Mouse (Mus musculus): ENCODE results near the gene Pdk3. TPM values are rescaled to one million over a fixed set of nuclear protein-coding genes. Genes with fewer than 3 reads are reported as not detected.

Pdk3 gene
- total RNA-seq (2022): 1 to 10 TPM in 2 of 4 experiments, under 1 TPM in 2; 0.75 to 1.3 (median 0.97) TPM

DNA sequence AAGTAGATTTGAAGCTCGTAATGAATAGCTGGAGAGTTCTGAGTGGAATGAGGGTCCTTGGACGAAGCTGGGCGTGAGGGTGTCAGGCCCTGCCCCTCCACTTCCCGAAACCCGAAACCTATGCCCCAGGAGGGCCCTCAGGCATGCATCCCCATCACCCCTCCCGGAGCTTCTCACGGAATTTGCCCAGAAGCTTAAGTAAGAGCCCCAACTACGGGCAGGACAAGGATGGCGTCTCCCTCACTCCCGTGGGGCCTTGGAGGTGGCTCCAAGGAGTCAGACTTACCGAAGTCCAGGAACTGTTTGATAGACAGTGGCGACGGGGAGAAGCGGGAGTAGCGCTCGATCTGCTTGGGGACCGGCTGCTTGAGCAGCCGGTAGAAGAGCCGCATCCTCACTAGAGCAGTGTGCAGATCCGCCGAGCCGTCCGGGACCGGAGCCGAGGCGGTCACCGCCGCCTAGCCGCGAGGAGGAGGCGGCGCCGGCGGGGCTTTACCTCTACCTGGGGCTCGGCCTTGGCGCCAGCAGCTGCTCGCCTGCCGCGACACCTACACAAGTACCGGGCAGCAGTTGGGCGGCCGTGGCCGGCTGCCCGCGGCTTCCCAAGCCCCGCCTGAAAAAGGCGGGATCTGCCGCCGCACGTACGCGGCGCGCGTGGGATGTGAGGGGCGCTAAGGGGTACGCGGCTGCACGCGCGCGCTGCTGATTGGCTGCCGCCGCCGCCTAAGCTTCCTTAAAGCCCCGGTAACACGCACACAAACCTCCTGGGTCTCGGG lies at the start of gene Pdk3:
Gene Pdk3, minus strand, starts transcription at position 641 of the 776 bp plus-strand sequence.
- peak; percentile 10 to 39 for DNase-seq (ENCODE audit: low spot score in 2 of 2)

DNA sequence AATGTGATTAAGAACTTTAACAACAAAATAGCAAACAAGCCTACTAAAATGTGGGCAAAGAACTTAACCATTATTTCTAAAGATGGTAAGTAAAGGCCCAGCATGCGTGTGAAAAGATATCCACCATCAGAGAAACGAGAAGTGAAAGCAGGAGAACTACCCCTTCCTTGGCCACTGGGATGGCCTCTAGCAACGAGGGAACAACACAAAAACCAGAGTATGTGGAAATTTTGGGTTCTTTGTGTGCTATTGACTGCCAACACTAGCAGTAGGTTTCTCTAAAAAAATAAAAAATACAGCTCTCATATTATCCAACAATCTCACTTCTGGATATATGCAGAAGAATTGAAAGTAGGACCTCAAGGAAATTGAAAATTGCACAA lies 45.6 kb upstream of the Pdk3 start:
- DNase-seq (ENCODE audit: low spot score in 2 of 2): no peak

DNA sequence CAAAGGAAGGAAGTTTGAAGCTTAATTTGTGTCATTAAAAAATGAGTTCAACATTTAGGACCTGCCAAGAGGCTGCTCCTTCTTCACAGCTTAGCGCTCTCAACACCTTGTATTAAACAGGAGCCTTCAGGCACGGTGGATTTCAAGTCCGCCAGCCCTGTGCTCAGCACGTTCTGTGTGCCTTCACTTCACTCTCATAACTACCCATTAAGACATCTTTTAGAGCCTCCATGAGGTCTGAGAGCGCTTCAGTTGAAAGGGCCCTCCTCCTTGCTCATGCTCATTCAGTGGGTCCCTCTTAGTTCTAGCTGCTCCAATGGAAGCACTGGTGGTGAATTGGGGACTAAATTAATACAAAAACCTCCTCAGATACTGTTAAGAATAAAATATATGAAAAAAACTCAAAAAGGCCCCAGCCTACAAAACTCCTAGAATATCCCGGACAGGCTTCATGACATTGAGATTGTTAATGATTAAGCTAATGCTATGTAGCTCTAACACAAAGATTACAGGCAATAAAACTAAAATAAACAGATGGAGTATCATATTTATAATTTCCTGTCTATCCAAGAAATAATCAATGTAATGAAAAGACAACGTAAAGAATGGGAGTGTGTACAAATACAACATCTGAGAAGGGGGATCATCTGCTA lies 45.1 kb upstream of the Pdk3 start:
- DNase-seq (ENCODE audit: low spot score in 2 of 2): no peak

DNA sequence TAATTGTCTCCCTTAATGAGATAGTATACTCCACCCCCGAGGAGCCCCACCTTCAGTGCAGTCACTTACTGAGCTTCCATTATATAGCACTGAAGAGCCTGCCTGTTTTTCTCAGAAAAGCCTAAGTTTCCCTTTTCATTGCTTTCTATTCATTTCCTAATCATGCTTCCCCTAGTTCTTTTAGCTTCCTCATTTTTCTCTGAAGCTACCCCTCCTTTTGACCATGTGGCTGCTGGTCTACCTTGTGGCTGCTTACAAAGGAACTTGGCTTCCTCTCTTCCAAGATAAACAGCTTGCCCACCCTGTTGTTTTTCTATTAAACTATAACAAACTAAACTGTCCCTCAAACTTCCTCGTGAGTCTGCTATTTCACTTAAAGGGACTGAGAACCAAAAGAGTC lies 31.4 kb upstream of the Pdk3 start:
- no peak for DNase-seq (ENCODE audit: low spot score in 2 of 2)

DNA sequence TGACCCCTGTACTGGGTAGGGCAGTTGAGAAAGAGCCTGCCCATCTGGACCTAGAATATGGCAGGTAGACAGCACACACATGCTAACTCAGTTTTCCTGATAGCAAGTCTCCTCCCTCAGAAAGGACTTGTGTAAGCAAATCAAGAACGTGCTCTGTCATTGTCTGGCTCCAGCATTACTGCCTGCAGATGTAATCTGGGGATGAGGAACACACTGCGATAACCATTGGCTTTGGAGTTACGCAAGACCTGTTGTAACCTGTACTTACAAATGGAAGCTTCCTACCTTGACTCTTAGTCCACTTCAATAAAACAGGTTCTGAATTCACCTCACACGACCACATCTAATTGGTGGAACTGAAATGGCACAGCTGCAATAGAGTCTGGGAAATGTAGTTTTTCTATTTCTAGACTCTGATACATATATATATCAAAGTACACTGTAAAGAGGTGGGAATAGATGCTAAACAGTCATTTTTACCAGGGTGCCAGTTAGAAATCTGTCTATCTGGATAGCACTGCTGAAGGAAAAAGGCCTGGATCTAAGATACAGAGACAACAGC lies 30.6 kb upstream of the Pdk3 start:
- DNase-seq (ENCODE audit: low spot score in 2 of 2): no peak

DNA sequence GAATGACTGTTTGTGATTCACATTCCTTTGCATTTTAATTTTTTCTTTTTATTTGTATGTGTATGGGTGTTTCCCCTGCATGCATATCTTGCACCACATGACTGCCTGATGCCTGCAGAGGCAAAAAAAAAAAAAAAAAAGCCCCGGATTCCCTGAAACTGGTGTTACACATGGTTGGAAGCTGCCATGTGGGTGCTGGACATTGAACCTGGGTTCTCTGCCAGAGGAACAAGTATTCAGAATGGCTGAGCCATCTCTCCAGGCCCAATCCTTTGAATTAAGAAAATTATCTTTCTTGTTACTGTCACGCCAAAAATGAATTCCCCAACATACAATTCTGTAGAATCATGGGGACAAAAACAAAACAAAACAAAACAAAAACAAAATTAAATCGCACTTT lies 25.8 kb upstream of the Pdk3 start:
- no peak for DNase-seq (ENCODE audit: low spot score in 2 of 2)

DNA sequence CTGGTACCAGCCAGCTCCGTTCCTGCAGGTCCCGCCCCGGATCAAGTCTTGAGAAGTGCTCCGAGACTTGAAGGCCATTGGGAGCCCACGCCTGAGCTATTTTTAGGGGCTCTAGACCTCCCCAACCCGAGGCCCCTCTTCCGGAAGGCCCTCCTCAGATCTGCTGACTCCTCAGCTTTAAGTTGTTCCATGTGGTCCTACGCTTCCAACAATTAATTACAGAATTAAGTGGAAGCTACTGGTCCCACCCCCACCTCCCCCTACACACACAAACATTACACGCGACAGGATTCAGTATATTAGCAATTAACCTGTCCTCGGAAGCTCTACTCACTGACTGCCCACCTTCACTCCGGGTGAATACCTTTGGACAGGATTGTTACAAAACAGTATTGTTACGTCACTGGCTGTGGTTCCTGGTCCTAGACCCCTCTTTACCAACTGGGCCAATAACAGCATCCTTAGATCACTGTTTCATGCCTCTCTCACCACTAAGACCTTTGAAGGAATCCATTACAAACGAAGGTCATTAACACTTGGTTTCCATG lies 410 bp upstream of the Pdk3 start:
- DNase-seq (ENCODE audit: low spot score in 2 of 2): no peak

DNA sequence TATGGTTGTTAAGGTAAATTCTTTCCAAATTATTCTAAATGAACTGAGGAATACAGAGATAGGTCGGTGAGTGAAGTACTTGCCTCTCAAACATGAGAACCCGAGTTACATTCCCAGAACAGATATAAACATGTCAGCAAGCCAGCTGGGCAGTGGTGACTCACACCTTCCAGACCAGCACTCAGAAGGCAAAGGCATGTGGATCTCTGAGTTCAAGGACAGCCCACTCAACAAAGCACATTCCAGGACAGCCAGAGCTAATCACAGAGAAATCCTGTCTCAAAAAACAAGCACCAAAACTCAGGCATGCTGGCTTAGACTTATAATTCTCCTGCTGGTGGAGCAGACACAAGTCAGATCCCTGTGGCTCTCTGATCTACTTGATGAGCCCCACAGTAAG lies 6.2 kb downstream of the Pdk3 start:
- no peak for DNase-seq (ENCODE audit: low spot score in 2 of 2)

DNA sequence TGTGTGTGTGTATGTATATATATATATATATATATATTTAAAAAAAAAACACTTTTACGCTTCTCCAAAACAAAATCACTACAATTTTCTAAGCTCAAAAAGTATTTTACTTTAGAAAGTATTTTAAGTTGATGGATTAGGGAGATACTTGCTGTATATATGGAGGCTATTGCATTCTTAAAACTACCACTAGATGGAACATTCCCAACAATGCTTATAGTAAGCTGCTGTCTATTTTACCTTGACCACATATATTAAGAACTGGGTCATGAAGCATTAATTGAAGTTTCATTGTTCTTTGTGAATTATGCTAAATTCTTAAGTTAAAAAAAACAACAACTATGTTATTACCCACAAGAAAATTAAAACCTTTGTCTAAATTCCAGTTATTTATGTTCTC lies 24.0 kb downstream of the Pdk3 start:
- DNase-seq (ENCODE audit: low spot score in 2 of 2): no peak

DNA sequence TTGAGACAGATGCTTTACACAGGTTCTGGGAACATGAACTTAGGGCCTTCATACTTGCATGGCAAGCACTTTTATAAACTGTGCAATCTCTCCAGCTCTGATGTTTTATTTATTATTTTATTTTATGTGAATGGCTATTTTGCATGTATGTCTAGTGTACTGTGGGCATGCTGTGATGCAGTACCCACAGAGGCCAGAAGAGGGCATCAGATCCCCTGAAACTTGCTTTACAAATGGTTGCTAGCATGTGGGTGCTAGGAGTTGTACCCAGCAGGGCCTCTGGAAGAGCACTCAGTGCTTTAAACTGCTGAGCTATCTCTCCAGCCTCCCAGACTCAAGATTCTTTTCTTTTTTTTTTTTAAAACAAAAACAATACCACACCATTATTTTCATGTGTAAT lies 38.8 kb downstream of the Pdk3 start:
- peak in 1 of 2 experiments; percentile 4 for DNase-seq (ENCODE audit: low spot score in 2 of 2)

DNA sequence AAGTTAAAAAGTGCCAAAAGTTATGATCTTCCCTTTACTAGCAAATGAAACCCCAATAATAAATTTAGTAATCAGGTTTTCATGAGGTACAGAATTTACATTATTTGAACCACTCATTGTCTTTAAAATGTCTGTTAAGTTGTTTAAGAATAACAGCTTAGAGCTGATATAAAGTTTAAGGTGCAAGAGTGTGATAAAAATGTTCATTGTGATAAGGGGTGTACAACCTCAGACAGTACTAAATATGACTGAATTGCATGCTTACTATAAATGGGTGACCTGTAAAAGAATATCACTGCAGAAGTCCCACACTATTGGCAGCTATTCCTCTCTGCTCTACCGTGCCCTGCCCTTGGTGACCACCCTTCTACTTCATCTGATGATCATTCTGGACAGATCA lies 42.4 kb downstream of the Pdk3 start:
- DNase-seq (ENCODE audit: low spot score in 2 of 2): no peak

DNA sequence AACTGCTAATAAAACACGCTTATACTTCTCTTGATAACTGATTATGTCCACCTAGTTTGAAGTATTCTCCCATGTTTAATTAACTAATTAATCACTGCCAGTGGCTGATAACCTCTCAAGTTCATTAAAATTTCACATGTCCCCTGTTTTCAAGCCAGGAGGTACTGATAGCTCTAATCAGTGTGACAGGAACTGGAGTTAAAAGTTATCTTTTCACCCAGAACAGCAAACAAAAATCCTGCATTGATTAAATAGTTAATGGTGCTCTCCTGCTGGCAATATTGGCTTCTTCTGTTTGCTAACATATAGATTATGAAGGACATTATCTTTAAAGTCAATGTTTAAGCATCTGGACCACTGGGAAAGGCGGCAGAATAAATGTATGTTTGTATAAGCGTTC lies 71.2 kb downstream of the Pdk3 start:
- DNase-seq (ENCODE audit: low spot score in 2 of 2): no peak

DNA sequence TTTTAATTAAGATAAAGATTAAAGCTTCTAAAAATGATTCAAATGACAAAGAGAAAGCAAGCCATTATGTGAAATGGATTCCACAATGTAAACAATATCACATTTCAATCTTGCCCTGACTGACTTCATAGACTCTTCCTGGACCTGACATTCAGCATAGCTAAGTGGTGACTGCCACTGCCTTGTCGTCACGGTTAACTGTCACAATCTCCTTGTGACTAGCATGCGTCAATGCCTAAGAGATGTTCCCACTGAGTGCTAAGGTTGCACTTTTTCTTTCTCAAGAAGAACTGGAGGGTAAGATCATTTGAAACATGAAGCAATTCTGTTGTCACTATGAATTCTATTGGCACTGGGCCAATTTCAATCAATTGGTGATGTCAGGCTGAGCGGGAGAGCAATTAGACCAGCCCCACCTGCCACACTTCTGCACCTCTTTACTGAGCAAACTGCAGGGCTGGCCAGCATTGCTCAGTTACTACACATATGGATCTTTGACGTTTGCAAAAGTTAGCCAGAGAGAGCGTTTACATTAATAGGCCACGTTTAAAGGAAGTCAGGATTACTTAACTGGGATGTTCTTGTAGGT lies 75.0 kb downstream of the Pdk3 start:
- no peak for DNase-seq (ENCODE audit: low spot score in 2 of 2)

DNA sequence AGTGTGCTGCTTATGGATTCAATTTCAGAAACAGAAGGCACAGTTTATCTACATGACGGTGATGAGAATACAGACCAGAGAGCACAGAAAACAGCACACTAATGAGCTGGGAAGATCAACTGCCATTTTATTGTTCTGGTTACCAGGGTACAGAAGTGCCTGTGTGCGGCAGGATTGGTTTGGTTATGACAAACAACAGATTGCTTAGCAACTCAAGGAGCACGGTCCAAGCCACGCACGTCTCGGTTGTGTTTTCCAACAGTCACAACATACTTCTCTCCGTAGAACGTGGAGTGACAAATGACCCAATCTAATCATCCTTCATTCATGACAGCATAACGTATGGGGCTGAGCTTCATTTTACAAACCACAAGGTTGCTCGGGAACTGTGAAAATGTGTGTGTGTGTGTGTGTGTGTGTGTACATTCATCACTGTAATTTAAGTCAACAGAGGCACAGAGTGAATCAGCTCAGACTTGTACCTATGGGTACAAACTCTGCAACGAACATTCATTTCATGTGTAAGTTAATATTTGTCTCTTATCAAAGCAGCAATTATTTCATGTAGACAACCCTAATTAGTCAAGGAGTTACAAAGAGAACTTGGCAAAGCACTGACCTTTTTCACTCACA lies 76.7 kb downstream of the Pdk3 start:
- no peak for DNase-seq (ENCODE audit: low spot score in 2 of 2)

DNA sequence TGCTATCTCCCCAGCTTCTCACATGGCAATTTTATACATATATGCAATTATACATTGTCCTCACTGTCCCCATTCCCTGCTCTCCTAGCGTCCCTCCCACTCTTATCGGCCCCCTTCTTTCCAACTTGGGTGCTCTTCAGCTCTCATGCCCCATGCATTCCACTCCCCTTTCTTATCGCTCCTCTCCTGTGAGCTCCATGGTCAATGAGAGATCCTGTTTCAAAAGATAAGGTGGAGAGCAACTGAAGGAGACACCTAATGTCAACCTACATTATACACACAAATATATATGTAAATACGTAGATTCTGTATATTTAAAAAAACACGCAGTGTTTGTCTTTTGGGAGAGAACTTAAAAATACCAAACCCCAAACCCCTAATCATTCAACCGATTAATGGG lies 81.4 kb downstream of the Pdk3 start:
- no peak for DNase-seq (ENCODE audit: low spot score in 2 of 2)

DNA sequence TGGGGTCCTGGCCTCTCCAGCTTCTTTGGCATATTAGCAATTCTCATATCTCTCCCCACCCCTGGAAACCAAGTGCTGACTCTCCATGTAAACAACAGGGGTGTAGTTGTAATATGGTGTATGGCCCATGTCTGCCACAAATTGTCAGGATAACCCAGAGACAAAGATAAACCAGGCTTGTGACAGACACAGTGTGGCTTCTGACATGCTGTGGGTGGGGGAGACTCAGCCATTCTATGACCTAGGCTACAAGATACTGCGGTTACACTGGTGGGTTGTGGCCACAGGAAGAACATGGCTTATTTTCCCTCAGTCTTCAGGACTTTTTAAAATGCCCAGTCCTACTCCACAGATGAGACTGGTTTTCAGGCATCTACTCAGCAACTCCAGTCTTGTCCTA lies 82.8 kb downstream of the Pdk3 start:
- DNase-seq (ENCODE audit: low spot score in 2 of 2): no peak

DNA sequence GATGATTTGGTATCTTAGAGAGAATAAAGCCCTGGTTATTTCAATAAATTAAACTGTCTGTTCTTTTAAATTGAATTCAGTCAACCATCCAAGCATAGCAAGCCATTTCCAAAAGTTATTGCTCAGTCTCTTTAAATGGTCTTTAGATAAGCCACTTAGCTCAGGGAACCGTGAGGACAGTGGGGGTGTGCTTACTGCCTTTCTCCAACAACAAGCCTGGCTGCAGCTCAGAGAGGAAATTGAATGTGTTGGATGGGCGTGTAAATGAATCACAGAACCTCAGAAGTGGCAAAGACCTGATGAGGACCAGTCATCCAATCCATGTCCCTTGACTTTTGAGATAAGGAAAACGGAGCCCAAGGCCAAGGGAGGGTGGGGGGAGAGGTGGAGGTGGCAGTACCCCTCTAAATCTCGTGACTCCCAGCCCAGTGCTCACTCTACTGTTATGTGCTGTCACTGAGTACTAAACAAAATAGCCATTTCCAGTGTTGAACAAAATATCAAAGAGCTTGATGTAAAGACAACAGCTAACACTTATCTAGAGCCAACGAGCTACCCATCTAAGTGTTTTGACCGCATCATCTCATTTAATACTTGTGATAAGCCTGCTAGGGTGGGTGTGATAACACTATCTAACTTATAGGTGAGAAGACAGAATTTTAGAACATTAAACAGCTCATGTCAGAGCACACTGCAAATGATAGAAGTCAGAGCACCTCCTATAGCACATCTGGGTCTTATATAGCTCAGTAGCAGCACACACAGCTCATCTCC lies 98.8 kb downstream of the Pdk3 start:
- no peak for DNase-seq (ENCODE audit: low spot score in 2 of 2)

DNA sequence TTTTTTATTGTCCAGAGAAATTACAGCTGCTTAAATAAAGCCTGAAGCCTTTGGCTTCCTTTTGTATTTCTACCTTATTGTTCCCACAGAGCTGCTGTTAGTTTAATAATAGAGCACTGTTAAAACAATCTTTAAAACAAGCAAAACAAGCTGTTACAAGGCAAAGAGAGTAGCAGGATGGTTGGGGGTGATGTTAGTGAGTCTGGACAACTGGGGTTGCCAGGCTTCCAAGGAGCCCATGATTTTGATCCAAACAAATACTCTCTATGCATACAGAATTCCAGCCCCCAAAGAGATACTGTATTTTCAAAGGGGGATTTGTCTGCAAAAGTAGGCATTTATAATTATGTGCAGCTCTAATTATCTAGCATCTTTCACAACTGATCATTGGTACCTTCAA lies 99.6 kb downstream of the Pdk3 start:
- DNase-seq (ENCODE audit: low spot score in 2 of 2): no peak

DNA sequence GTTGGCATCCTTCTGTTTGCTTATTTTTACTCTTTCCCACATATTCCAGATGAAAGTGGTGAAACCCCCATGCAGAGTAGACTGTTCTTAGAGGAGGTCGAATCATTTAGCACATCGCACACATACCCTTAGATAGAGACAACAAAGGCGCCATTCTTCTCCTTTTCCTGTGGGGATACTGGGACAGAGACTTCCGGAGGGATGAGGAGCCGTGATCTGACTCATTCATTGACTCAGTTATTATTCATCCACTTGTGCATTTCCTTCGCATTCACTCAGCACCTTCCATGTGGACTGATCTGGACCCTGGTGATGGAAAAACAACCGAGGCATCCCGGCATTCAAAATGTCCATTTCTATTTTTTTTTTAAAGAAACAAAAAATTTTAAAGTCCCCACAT lies 101.1 kb downstream of the Pdk3 start:
- no peak for DNase-seq (ENCODE audit: low spot score in 2 of 2)

DNA sequence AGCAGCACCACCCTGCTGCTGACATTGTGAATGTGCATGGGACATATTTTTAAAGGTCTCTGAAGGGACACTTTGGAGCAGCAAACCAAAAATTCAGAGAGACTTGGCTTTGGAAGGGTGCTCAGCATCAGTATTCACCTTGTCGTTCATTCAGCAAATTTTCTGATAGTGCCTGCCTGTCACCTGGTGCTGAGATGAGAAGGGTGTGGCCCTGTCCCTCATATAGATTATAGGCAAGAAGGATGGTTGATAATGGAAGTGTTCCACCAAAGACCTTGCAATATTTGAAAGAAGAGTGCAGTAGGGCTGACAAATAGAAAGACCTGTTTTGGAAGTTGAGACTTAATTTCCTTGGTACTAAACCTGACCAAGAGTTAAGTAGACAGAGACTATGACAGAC lies 102.5 kb downstream of the Pdk3 start:
- no peak for DNase-seq (ENCODE audit: low spot score in 2 of 2)
